ENCODE assay signal across 8 mouse cellular contexts in the genomic region with DNA sequence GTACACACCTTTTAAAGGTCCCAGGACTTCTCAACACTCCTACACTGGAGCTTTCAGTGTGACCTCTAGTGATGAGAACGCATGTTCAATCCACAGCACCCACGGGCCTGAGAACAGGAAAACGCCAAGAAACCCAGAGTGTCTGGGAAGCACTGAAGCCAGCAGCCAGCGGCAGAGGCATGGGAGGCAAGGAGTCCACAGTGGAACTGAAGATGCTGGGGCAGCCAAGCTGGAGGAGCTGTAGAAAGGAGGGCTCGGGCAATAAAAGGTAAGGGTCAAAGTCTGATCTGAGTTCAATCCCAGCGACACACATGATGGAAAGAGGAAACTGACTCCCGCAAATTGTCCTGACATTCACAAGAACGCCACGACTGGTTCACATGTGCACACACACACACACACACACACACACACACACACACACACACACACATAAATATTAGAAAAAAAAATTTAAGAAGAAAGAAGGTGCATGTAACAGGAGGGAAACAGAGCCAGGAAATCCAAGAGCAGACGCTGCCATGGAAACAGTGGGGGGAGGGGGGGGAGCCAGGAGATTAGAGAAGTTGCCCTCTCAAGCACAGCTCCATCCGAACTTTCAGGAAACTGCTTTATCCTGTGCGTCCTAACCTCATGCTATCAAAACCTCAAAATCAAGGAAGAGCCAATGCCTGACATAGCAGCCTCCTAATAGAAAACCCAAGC. TPM values are rescaled to one million over a fixed set of nuclear protein-coding genes. Genes with fewer than 3 reads are reported as not detected.
DNase-seq lines count a peak whose midpoint lies in the region; ATAC-seq lines count a peak whose summit lies in the region.

No protein-coding gene starts in this region.

- 5% methylated on average over 12 of the region's 12 CpGs for WGBS in embryonic facial prominence, embryonic 14.5 days
- 5% methylated on average over 12 of the region's 12 CpGs for WGBS in hindbrain, embryonic 15.5 days
- WGBS in midbrain, embryonic 16.5 days, result 7% methylated on average over 12 of the region's 12 CpGs

- H3K4me1 ChIP-seq in embryonic facial prominence, embryonic 14.5 days (ENCODE audit: control insufficient read depth, insufficient read depth, low read length), result peaks cover 20% of the 10 kb centered on the region
- H3K4me1 ChIP-seq in hindbrain, embryonic 15.5 days (replicated peaks), result peaks cover 34% of the 10 kb centered on the region
- H3K4me1 ChIP-seq in midbrain, embryonic 16.5 days (ENCODE audit: control insufficient read depth, insufficient read depth, low read length), result peaks cover 25% of the 10 kb centered on the region

- peak overlapping the region; percentile 99 for H3K4me2 ChIP-seq in embryonic facial prominence, embryonic 14.5 days (ENCODE audit: low read depth, low read length)
- peak overlapping the region; percentile 94 for H3K4me2 ChIP-seq in hindbrain, embryonic 15.5 days
- peak overlapping the region; percentile 97 for H3K4me2 ChIP-seq in midbrain, embryonic 16.5 days (ENCODE audit: low read length)

- H3K36me3 ChIP-seq in embryonic facial prominence, embryonic 14.5 days (ENCODE audit: control insufficient read depth, insufficient read depth, low read length), result no peaks in the 10 kb centered on the region
- H3K36me3 ChIP-seq in hindbrain, embryonic 15.5 days, result no peaks in the 10 kb centered on the region
- H3K36me3 ChIP-seq in midbrain, embryonic 16.5 days (ENCODE audit: control insufficient read depth, insufficient read depth, low read length), result no peaks in the 10 kb centered on the region

- no peaks in the 10 kb centered on the region for H3K9me3 ChIP-seq in embryonic facial prominence, embryonic 14.5 days (ENCODE audit: control insufficient read depth, low read length)
- H3K9me3 ChIP-seq in hindbrain, embryonic 15.5 days, result no peaks in the 10 kb centered on the region
- H3K9me3 ChIP-seq in midbrain, embryonic 16.5 days (replicated peaks; ENCODE audit: control insufficient read depth, low read length, poor library complexity, severe bottlenecking), result no peaks in the 10 kb centered on the region

- H3K27me3 ChIP-seq in embryonic facial prominence, embryonic 14.5 days (replicated peaks; ENCODE audit: control insufficient read depth, insufficient read depth, low read length), result peaks cover 2% of the 10 kb centered on the region; the same call in 1 of the 2 replicates
- no peaks in the 10 kb centered on the region for H3K27me3 ChIP-seq in hindbrain, embryonic 15.5 days
- no peaks in the 10 kb centered on the region for H3K27me3 ChIP-seq in midbrain, embryonic 16.5 days (ENCODE audit: control insufficient read depth, insufficient read depth, low read depth, low read length)

- peak; percentile 48 for DNase-seq in embryo, embryonic 10 days (ENCODE audit: low spot score)
- no peak for DNase-seq in embryo, embryonic 10.5 days (ENCODE audit: low spot score)
- no peak for DNase-seq in embryonic facial prominence, embryonic 14.5 days (ENCODE audit: low spot score)
- DNase-seq in liver, result peak; percentile 65
- DNase-seq in frontal cortex, adult 2 months (ENCODE audit: extremely low spot score in 1 of 2, low spot score in 1 of 2), result no peak

- peak overlapping the region; percentile 44 for H3K4me3 ChIP-seq in embryonic facial prominence, embryonic 14.5 days (ENCODE audit: low read depth, low read length)
- peak overlapping the region; percentile 42 for H3K4me3 ChIP-seq in hindbrain, embryonic 15.5 days
- peak overlapping the region; percentile 45 for H3K4me3 ChIP-seq in midbrain, embryonic 16.5 days (ENCODE audit: low read depth, low read length)

- H3K27ac ChIP-seq in embryonic facial prominence, embryonic 14.5 days (replicated peaks; ENCODE audit: low read depth, low read length), result peak overlapping the region; percentile 98
- H3K27ac ChIP-seq in hindbrain, embryonic 15.5 days (replicated peaks), result peak overlapping the region; percentile 76
- peak overlapping the region; percentile 77 for H3K27ac ChIP-seq in midbrain, embryonic 16.5 days (ENCODE audit: low read length)

- peak; percentile 42 for ATAC-seq in embryonic facial prominence, embryonic 14.5 days (ENCODE audit: low read depth)
- ATAC-seq in hindbrain, embryonic 15.5 days (ENCODE audit: low FRiP score, low read depth), result peak; percentile 1; the same call in 1 of the 2 replicates
- ATAC-seq in midbrain, embryonic 16.5 days, result peak; percentile 34
- ATAC-seq in activated CD4-positive, CD25-positive, alpha-beta regulatory T cell, adult 4 months, result no peak

- peak overlapping the region; percentile 74 for H3K9ac ChIP-seq in embryonic facial prominence, embryonic 14.5 days (ENCODE audit: low read depth, low read length)
- 0 out of 2 replicates have a peak overlapping the region, but pooled peaks have one; percentile 26 for H3K9ac ChIP-seq in hindbrain, embryonic 15.5 days
- H3K9ac ChIP-seq in midbrain, embryonic 16.5 days (ENCODE audit: low read depth, low read length), result peak overlapping the region; percentile 62

RNA-seq across cellular contexts. Expression of gene Tpt1, which starts 11.2 kb away (rescaled TPM):
- polyA plus RNA-seq in embryonic facial prominence, embryonic 14.5 days (2014; fragmentation: Nextera tagmentation; extraction: Ambion mirVana), result 1,262 and 1,432 TPM in 2 replicates
- polyA plus RNA-seq in hindbrain, embryonic 15.5 days (2015; fragmentation: Nextera tagmentation; extraction: Ambion mirVana), result 665 and 758 TPM in 2 replicates
- polyA plus RNA-seq in midbrain, embryonic 16.5 days (2015; fragmentation: Nextera tagmentation; extraction: Ambion mirVana), result 606 and 643 TPM in 2 replicates
- polyA plus RNA-seq in frontal cortex, adult 2 months (2012; rRNA removed), result 908 and 941 TPM in 2 replicates
- 1,000 to 10,000 TPM; 1,760 to 1,971 TPM for polyA plus RNA-seq in activated CD4-positive, CD25-positive, alpha-beta regulatory T cell, adult 4 months (2017; shearing (Covaris generic))

RNA-seq across cellular contexts. Expression of gene Slc25a30, which starts 46.9 kb away (rescaled TPM):
- 4.3 and 4.4 TPM in 2 replicates for polyA plus RNA-seq in embryonic facial prominence, embryonic 14.5 days (2014; fragmentation: Nextera tagmentation; extraction: Ambion mirVana)
- 9.2 and 9.9 TPM in 2 replicates for polyA plus RNA-seq in hindbrain, embryonic 15.5 days (2015; fragmentation: Nextera tagmentation; extraction: Ambion mirVana)
- polyA plus RNA-seq in midbrain, embryonic 16.5 days (2015; fragmentation: Nextera tagmentation; extraction: Ambion mirVana), result 8.9 and 11.0 TPM in 2 replicates
- polyA plus RNA-seq in frontal cortex, adult 2 months (2012; rRNA removed), result 7.3 and 8.1 TPM in 2 replicates
- polyA plus RNA-seq in activated CD4-positive, CD25-positive, alpha-beta regulatory T cell, adult 4 months (2017; shearing (Covaris generic)), result 10 to 100 TPM; 19.4 to 22.7 TPM

Comparison
In these comparisons a context has a peak if more than half of its experiments do, and no peak if none do; other contexts are left out.
1. DNase-seq: peak in embryo, embryonic 10 days (single experiment) and liver (single experiment); none in embryo, embryonic 10.5 days (single experiment), embryonic facial prominence, embryonic 14.5 days (single experiment) and frontal cortex, adult 2 months (0 of 2).
2. Peak in every context shown above with its lines, with median percentiles within 50 percentile points of each other: H3K27ac ChIP-seq, H3K4me2 ChIP-seq, H3K4me3 ChIP-seq and H3K9ac ChIP-seq.